Mouse (Mus musculus) embryonic fibroblast, embryonic 13.5 days (primary cell): Measurements from ENCODE around the gene Gsdma3.

Experiments
- CTCF ChIP-seq: IDR thresholded peaks from 2 replicates; pipeline ENCODE4 v1.5.1; 2011; ENCODE audit warnings: mild to moderate bottlenecking, control low read depth, low read length, moderate library complexity, borderline replicate concordance; ENCODE audit not compliant: insufficient read depth
- POLR2A ChIP-seq: IDR thresholded peaks from 2 replicates; pipeline ENCODE4 v1.6.1; 2011; ENCODE audit warnings: low read depth, mild to moderate bottlenecking, control low read depth, low read length, moderate library complexity

DNA sequence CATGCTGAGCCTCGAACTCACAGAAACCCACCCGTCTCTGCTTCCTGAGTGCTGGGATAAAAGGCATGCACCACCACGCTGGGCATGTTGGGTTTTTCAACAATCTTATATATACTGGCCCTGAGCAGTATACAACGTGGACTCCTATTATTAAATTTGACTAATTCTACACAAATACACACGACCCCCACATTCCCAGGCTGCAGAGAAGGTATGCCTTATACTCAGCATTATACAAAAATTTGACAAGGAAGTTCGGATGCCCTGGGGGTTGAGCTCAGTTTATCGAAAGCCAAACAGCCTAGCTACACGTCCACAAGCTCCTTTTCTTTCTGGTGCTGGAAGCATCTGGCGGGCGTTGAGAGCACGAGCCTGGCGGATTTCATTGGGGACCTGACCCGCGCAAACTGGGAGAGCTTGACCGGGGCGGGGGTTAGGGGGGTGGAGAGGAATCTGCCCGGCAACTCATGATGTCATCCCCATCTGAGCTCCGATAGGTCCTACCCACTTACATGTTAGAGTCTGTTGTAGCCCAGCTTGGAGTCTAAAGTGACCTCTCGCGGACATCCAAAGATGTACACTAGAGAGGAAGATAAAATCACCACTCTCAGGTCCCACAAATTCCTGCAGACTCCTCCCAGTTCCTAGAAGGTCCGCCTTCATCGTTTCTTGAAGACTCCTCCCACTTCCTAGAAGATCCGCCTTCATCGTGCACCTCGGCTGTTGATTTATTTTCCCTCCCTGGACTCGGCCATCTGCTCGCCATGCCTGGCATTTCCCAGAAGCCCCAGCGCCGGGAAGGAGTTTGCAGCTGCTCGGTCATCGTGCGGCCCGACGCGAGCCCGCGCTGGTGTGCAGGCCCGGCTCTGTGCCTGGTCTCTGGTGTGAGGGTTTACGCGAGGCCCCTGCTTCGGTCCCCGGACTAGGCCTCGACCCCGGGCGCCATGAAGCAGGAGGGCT lies 55.9 kb downstream of the Gsdma3 start, which contains the start of gene Psmd3:
- TF ChIP-seq POLR2A (peak; percentile 87), CTCF (no peak)
